Comparison of ENCODE assay signal across 19 mouse cellular contexts in the genomic region with DNA sequence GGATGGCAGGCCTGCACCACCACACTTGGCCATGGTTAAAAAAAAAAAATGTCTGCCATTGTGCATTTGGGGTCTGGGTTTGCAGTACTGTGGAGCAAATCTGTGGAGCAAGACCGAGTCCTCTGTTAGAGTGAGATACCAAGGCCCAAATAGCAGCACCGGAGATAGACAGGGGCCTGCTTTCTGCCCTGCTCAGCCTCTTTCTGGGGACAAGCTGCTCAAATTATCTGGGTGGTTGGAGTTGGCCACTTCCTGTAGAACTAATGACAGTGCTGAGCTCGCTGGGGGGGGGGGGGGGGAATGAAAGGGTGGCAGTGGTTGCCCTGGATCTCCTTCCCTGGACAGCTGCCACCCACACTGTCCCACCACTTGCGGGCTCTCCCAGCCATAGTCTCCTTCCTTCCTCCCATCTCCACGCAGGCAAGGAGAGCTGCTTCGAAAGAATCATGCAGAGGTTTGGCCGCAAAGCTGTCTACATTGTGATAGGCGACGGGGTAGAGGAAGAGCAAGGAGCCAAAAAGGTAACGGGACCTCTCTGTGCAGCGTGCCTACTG.
A peak's percentile ranks its signal among the peaks of the same experiment; 100 is the strongest.
DNase-seq lines count a peak whose midpoint lies in the region; ATAC-seq and TF ChIP-seq lines count a peak whose summit lies in the region.
"Had no signal": no experiment of that assay in that cellular context is flagged by ENCODE, and none has a peak within 500 bp of the region (broad histone marks: within the 10 kb centered on the region; RNA-seq: fewer than 3 reads in every experiment).

No protein-coding gene starts in this region.

- no peak for TF ChIP-seq POLR2A in thymus, adult 2 months (IDR thresholded peaks at IDR 0.05; ENCODE audit: control insufficient read depth, extremely low read depth, insufficient read depth, low read length, poor library complexity)

- H3K4me3 ChIP-seq in hindbrain, embryonic 11.5 days (ENCODE audit: low read depth, low read length) = no peak overlapping the region
- no peak overlapping the region for H3K4me3 ChIP-seq in hindbrain, embryonic 16.5 days (ENCODE audit: low read length)
- no peak overlapping the region for H3K4me3 ChIP-seq in hindbrain, embryonic 13.5 days
- no peak overlapping the region for H3K4me3 ChIP-seq in midbrain, embryonic 14.5 days (replicated peaks; ENCODE audit: low read depth, low read length)
- no peak overlapping the region for H3K4me3 ChIP-seq in thymus, adult 2 months (ENCODE audit: control insufficient read depth, insufficient read depth, low read length)
- H3K4me3 ChIP-seq: embryonic facial prominence, embryonic 15.5 days; left cerebral cortex, adult 2 months; limb, embryonic 15.5 days had no signal

- peak overlapping the region; percentile 65 for H3K27ac ChIP-seq in hindbrain, embryonic 11.5 days (ENCODE audit: low read depth, low read length)
- no peak overlapping the region; the same call in 1 of the 2 replicates for H3K27ac ChIP-seq in hindbrain, embryonic 16.5 days (ENCODE audit: low read depth, low read length)
- peak overlapping the region; percentile 78 for H3K27ac ChIP-seq in hindbrain, embryonic 13.5 days
- peak overlapping the region; percentile 57 for H3K27ac ChIP-seq in midbrain, embryonic 14.5 days (replicated peaks; ENCODE audit: low read depth, low read length)
- H3K27ac ChIP-seq in thymus, adult 2 months (ENCODE audit: control insufficient read depth, insufficient read depth, low read length) = no peak overlapping the region
- H3K27ac ChIP-seq: embryonic facial prominence, embryonic 15.5 days; left cerebral cortex, adult 2 months; limb, embryonic 15.5 days; macrophage had no signal

- H3K27me3 ChIP-seq in hindbrain, embryonic 11.5 days (ENCODE audit: control insufficient read depth, insufficient read depth, low read length) = no peaks in the 10 kb centered on the region
- no peaks in the 10 kb centered on the region for H3K27me3 ChIP-seq in hindbrain, embryonic 16.5 days (replicated peaks; ENCODE audit: control insufficient read depth, insufficient read depth, low read length)
- H3K27me3 ChIP-seq in hindbrain, embryonic 13.5 days = no peaks in the 10 kb centered on the region
- no peaks in the 10 kb centered on the region for H3K27me3 ChIP-seq in midbrain, embryonic 14.5 days (ENCODE audit: control insufficient read depth, insufficient read depth, low read length)
- H3K27me3 ChIP-seq in thymus, adult 2 months (ENCODE audit: control insufficient read depth, insufficient read depth, low read length) = no peaks in the 10 kb centered on the region
- H3K27me3 ChIP-seq: embryonic facial prominence, embryonic 15.5 days; limb, embryonic 15.5 days had no signal

- H3K4me2 ChIP-seq in hindbrain, embryonic 11.5 days (replicated peaks; ENCODE audit: low read depth, low read length) = no peak overlapping the region
- H3K4me2 ChIP-seq in hindbrain, embryonic 16.5 days (ENCODE audit: low read length) = no peak overlapping the region
- H3K4me2 ChIP-seq in hindbrain, embryonic 13.5 days = no peak overlapping the region
- no peak overlapping the region for H3K4me2 ChIP-seq in midbrain, embryonic 14.5 days (ENCODE audit: low read length)
- H3K4me2 ChIP-seq: embryonic facial prominence, embryonic 15.5 days; heart, embryonic 11.5 days; limb, embryonic 15.5 days; lung, embryonic 14.5 days had no signal

- H3K4me1 ChIP-seq in hindbrain, embryonic 11.5 days (replicated peaks; ENCODE audit: control insufficient read depth, insufficient read depth, low read length) = 0 out of 2 replicates have a peak, but pooled peaks cover 2% of the 10 kb centered on the region
- peaks cover 7% of the 10 kb centered on the region for H3K4me1 ChIP-seq in hindbrain, embryonic 16.5 days (ENCODE audit: control insufficient read depth, insufficient read depth, low read depth, low read length)
- H3K4me1 ChIP-seq in hindbrain, embryonic 13.5 days (replicated peaks) = peaks cover 11% of the 10 kb centered on the region
- H3K4me1 ChIP-seq in midbrain, embryonic 14.5 days (ENCODE audit: control insufficient read depth, insufficient read depth, low read length) = peaks cover 6% of the 10 kb centered on the region; the same call in 1 of the 2 replicates
- peaks cover 3% of the 10 kb centered on the region; the same call in 1 of the 2 replicates for H3K4me1 ChIP-seq in thymus, adult 2 months (replicated peaks; ENCODE audit: control insufficient read depth, insufficient read depth, low read length)

- ATAC-seq in hindbrain, embryonic 11.5 days (ENCODE audit: low FRiP score) = peak; percentile 43
- no peak for ATAC-seq in hindbrain, embryonic 16.5 days
- peak; percentile 80 for ATAC-seq in common myeloid progenitor, adult 5-6 weeks (replicated peaks; ENCODE audit: low read depth, poor library complexity, severe bottlenecking)
- ATAC-seq in hindbrain, embryonic 13.5 days (ENCODE audit: low FRiP score) = no peak
- ATAC-seq in midbrain, embryonic 14.5 days (ENCODE audit: low FRiP score, low TSS enrichment) = no peak

- H3K36me3 ChIP-seq in hindbrain, embryonic 11.5 days (ENCODE audit: control insufficient read depth, insufficient read depth, low read length) = no peaks in the 10 kb centered on the region
- H3K36me3 ChIP-seq in hindbrain, embryonic 16.5 days (ENCODE audit: control insufficient read depth, insufficient read depth, low read length) = no peaks in the 10 kb centered on the region
- no peaks in the 10 kb centered on the region for H3K36me3 ChIP-seq in hindbrain, embryonic 13.5 days
- no peaks in the 10 kb centered on the region for H3K36me3 ChIP-seq in midbrain, embryonic 14.5 days (ENCODE audit: control insufficient read depth, insufficient read depth, low read length)
- H3K36me3 ChIP-seq in thymus, adult 2 months (ENCODE audit: control insufficient read depth, insufficient read depth, low read length) = 0 out of 2 replicates have a peak, but pooled peaks cover 5% of the 10 kb centered on the region

- no peak for TF ChIP-seq CTCF in thymus, adult 2 months (IDR thresholded peaks at IDR 0.05; ENCODE audit: borderline replicate concordance, control insufficient read depth, extremely low read depth, insufficient read depth, low read length, poor library complexity)

- DNase-seq in hindbrain, embryonic 11.5 days (ENCODE audit: low spot score) = no peak
- DNase-seq in midbrain, embryonic 14.5 days = no peak
- no peak for DNase-seq in lung, adult 18-20 months
- no peak for DNase-seq in MN1 (ENCODE audit: low spot score)
- no peak for DNase-seq in thymus, adult 2 months
- DNase-seq: adrenal gland, adult 8-10 months; cerebellum, adult 11-12 months; gastrocnemius, postnatal 25 days; kidney, adult 9 months; lung, embryonic 14.5 days; thymus, adult 18-20 months had no signal

- H3K9ac ChIP-seq in hindbrain, embryonic 11.5 days (ENCODE audit: low read depth, low read length) = no peak overlapping the region
- H3K9ac ChIP-seq in hindbrain, embryonic 16.5 days (ENCODE audit: low read depth, low read length) = no peak overlapping the region; the same call in 1 of the 2 replicates
- peak overlapping the region; percentile 30; the same call in 1 of the 2 replicates for H3K9ac ChIP-seq in hindbrain, embryonic 13.5 days
- H3K9ac ChIP-seq in midbrain, embryonic 14.5 days (replicated peaks; ENCODE audit: low read length) = no peak overlapping the region
- H3K9ac ChIP-seq: embryonic facial prominence, embryonic 15.5 days; limb, embryonic 15.5 days; lung, embryonic 14.5 days had no signal

- WGBS in hindbrain, embryonic 11.5 days = 63% methylated on average over 10 of the region's 11 CpGs
- WGBS in hindbrain, embryonic 16.5 days = 42% methylated on average over 8 of the region's 11 CpGs
- WGBS in hindbrain, embryonic 13.5 days = 59% methylated on average over 10 of the region's 11 CpGs
- 49% methylated on average over 10 of the region's 11 CpGs for WGBS in midbrain, embryonic 14.5 days
- WGBS in thymus, adult 2 months = 21% methylated on average over 11 of the region's 11 CpGs

- no peaks in the 10 kb centered on the region for H3K9me3 ChIP-seq in hindbrain, embryonic 11.5 days (ENCODE audit: control insufficient read depth, low read length)
- H3K9me3 ChIP-seq in hindbrain, embryonic 16.5 days (ENCODE audit: control insufficient read depth, low read length) = no peaks in the 10 kb centered on the region
- H3K9me3 ChIP-seq in hindbrain, embryonic 13.5 days = no peaks in the 10 kb centered on the region
- no peaks in the 10 kb centered on the region for H3K9me3 ChIP-seq in midbrain, embryonic 14.5 days (ENCODE audit: control insufficient read depth, low read length)
- H3K9me3 ChIP-seq: embryonic facial prominence, embryonic 15.5 days; limb, embryonic 15.5 days had no signal

Comparison
In these comparisons a context has a peak if more than half of its experiments do, and no peak if none do; other contexts are left out.
1. ATAC-seq: peak in hindbrain, embryonic 11.5 days (single experiment) and common myeloid progenitor, adult 5-6 weeks (single experiment); none in hindbrain, embryonic 16.5 days (single experiment), hindbrain, embryonic 13.5 days (single experiment) and midbrain, embryonic 14.5 days (single experiment).
2. H3K27ac ChIP-seq: peak in hindbrain, embryonic 11.5 days (single experiment), hindbrain, embryonic 13.5 days (single experiment) and midbrain, embryonic 14.5 days (single experiment); none in hindbrain, embryonic 16.5 days (single experiment) and thymus, adult 2 months (single experiment).